Mouse (Mus musculus) liver, adult (tissue): ENCODE measurements at regions not wholly inside any gene's neighbourhood (a gene's known extent, or its start where the extent isn't known, plus 50 kb on each side); places are given as distances from the start of the nearest gene placed in this dataset.
A peak's percentile ranks its signal among the peaks of the same experiment; 100 is the strongest.

ENCODE experiments used
- GATA4 ChIP-seq: IDR thresholded peaks from 2 replicates; pipeline ENCODE4 v1.6.1; 2014; ENCODE audit warnings: mild to moderate bottlenecking, low read length; ENCODE audit not compliant: insufficient replicate concordance

GRCm38 (mm10) chr5:74943737-74944403 lies 100.7 kb downstream of the Chic2 start:
- peak; percentile 98 for TF ChIP-seq GATA4

GRCm38 (mm10) chr5:74941426-74941825 lies 103.1 kb downstream of the Chic2 start:
- TF ChIP-seq GATA4 = no peak

DNA sequence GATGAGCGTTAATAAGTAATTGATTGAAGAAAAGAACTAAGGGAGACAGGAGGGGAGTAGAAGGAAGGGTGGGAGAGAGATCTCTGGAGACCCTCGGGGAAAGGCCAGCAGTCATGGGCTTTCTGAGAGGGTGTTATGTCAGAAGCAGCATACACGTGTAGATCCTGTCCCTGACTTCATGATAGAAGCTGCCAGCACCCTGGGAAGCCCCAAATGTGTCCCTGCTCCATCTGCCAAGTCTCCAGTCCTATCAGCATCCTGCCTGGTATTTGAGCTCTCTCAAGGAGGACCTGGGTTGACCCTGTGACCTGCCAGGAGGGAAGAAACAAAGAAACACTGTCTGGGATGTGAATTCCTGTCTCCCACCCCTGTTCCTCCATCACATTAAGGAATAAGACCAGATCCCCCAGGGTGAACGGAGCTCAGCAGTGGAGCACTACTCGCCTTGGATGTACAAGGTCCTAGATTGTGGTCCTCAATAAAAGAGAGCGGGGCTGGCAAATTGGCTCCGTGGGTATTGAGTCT lies 107.1 kb downstream of the Chic2 start:
- no peak for TF ChIP-seq GATA4

- TF ChIP-seq GATA4 = no peak
Measured at GRCm38 (mm10) chr5:74936087-74936486, 108.5 kb downstream of the Chic2 start.

DNA sequence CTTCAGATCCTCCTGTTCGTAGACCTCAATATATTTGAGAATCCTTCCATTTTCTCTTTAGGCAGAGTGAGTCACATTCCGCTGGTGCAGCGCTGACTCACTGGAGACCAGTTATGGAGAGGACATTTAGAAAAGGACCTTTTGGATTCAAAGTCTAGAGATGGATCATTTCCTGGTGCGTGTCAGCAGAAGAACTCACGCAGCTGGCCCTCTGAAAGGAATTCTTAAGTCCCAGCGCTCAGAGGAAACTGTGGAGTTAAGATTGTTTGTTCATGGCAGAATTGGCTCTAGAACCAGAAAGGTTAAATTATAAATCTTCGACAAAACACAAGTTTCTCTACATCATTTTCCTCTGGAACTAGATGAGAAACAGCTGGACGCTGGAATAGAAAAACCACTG lies 108.9 kb downstream of the Chic2 start:
- no peak for TF ChIP-seq GATA4

- no peak for TF ChIP-seq GATA4
Measured at GRCm38 (mm10) chr5:74933276-74933675, 111.3 kb downstream of the Chic2 start.

DNA sequence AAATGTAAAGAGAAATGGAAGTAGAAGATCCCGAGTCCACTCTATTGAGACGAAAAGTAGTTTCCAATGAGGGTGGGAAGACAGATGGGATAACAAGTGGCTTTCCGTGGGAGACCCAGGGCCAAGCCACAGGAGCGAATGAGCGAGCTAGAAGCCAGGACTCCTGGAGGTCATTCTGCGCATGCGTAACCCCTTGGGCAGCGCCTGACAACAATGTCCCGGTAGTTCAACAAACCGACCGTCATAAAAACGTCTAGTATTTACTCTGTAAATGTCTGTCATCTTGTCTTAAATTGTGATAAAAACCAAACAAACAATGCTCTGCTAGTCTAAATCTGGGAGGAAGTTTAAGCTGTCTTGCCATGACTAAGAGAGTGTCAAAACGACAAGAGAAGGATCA lies 112.4 kb downstream of the Chic2 start:
- no peak for TF ChIP-seq GATA4

DNA sequence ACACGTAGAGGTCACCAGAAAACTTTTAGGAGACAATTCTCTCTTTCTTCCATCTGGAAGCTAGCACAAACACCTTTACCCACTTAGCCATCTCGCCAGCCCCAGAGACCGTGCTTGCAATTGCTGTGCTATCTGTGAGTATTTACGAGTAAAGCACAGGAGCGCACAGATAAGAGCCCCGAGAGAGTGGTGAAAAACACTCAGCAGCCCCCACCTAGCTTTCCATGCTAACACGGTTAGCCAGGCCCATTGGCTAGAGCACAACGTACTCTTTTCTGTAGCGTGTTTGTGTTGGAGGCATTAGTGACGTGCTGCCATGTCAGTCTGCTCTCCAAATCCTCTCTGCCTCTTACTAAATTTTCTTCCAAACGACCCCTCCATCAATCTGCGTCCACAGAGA lies 112.8 kb downstream of the Chic2 start:
- TF ChIP-seq GATA4 = no peak

DNA sequence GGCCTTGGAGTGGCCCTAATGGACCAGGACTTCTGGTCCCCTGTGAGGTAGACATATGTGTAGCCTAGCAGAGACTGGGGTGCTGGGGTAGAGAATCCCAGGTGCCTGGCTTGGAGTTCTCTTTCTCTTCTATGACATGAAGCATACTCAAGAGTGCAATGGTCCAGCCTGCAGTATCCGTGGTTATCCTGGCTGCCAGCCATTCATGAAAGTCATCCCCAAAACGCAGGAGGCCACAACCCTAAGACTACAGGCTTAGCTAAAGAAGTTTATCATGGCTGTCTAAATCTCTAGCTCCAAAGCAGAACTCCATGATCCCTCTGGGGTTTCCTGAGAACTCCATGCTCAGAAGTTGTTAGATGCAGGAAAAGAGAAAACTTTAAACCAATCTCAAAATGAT lies 117.0 kb downstream of the Chic2 start:
- no peak for TF ChIP-seq GATA4

- TF ChIP-seq GATA4 = no peak
Measured at GRCm38 (mm10) chr5:74925769-74926168, 118.8 kb downstream of the Chic2 start.

DNA sequence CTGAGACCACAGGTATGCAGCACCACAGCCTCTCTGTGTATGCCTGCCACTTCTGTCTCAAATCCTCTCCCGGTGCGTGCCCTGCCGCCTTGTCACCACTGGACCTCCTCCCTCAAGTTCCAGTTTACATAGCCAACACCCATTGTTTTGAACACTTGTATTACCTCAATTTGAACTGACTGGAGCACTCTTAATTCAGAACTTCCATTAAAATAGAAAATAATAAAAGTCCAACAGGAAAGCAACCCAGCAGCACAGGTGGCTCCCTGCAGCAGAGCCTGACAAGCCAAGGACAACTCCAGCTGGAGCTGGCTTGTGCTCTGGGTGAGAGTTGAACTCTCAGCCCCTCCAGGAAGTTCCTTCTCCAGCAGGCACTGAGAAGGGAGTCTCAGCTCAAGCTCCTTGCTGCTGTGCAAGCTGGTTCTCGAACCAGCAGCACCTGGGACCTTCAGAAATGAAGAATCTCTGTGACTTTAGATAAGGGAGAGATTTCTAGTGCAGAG lies 120.5 kb downstream of the Chic2 start:
- TF ChIP-seq GATA4 = no peak

- TF ChIP-seq GATA4 = no peak
Measured at GRCm38 (mm10) chr5:74923337-74923736, 121.2 kb downstream of the Chic2 start.

- no peak for TF ChIP-seq GATA4
Measured at GRCm38 (mm10) chr5:74922881-74923280, 121.7 kb downstream of the Chic2 start.

- no peak for TF ChIP-seq GATA4
Measured at GRCm38 (mm10) chr5:74920939-74921338, 123.6 kb downstream of the Chic2 start.

- no peak for TF ChIP-seq GATA4
Measured at GRCm38 (mm10) chr5:74920490-74920889, 124.1 kb downstream of the Chic2 start.

DNA sequence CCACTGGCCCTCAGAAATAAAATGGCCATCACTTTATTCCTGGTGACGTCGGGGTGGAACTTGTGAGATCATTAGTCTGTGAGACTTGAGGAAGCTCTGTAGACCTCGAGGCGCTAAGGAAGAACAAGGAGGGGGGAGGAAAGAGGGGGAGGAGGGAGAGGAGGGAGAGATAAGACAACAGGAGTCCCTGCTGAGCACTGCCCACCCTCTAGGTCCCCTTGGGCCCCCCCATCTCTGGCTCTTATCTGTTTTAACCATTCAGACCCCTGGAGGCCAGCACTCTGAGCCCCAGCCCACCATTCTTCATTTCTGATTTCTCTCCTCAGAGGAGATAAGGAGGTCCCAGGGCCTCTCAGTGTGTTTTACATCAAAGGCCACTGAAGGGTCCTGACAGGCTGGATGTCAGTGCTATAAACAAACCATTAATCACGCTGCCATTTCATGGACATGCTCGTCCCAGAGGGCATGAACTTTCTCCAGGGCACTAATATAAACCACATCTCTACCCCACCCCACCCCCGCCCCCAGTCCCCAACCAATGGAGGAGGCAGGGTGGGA lies 139.0 kb downstream of the Chic2 start:
- no peak for TF ChIP-seq GATA4
